Mouse (Mus musculus) kidney, embryonic 15.5 days (tissue): ENCODE measurements at regions not wholly inside any gene's neighbourhood (a gene's known extent, or its start where the extent isn't known, plus 50 kb on each side); places are given as distances from the start of the nearest gene placed in this dataset.

Source experiments
- ATAC-seq: fragments of 200-750 bp; cut with Nextera tagmentation; replicated peaks from 2 replicates; pipeline ENCODE4 v1.8.0; 2017; ENCODE audit warnings: moderate TSS enrichment; ENCODE audit not compliant: low FRiP score
- H3K27ac ChIP-seq: fragments of 300-500 bp; sonication (generic); 2 replicates; pipeline ENCODE4 v1.5.1; 2015; ENCODE audit warnings: mild to moderate bottlenecking, inconsistent platforms
- H3K27me3 ChIP-seq: fragments of 300-500 bp; sonication (generic); 2 replicates; pipeline ENCODE4 v1.6.1; 2015; ENCODE audit warnings: inconsistent platforms
- H3K36me3 ChIP-seq: fragments of 300-500 bp; sonication (generic); 2 replicates; pipeline ENCODE4 v1.6.1; 2015; ENCODE audit warnings: inconsistent platforms
- H3K4me1 ChIP-seq: fragments of 300-500 bp; sonication (generic); 2 replicates; pipeline ENCODE4 v1.6.1; 2015; ENCODE audit warnings: inconsistent platforms
- H3K4me2 ChIP-seq: fragments of 300-500 bp; sonication (generic); 2 replicates; pipeline ENCODE4 v1.6.1; 2015; ENCODE audit warnings: moderate library complexity, mild to moderate bottlenecking, inconsistent platforms
- H3K4me3 ChIP-seq: fragments of 300-500 bp; sonication (generic); replicated peaks from 2 replicates; pipeline ENCODE4 v1.5.1; 2015; ENCODE audit warnings: mild to moderate bottlenecking, inconsistent platforms
- H3K9ac ChIP-seq: fragments of 300-500 bp; sonication (generic); 2 replicates; pipeline ENCODE4 v1.6.1; 2015; ENCODE audit warnings: mild to moderate bottlenecking, inconsistent platforms
- H3K9me3 ChIP-seq: fragments of 300-500 bp; sonication (generic); replicated peaks from 2 replicates; pipeline ENCODE4 v1.6.1; 2016; ENCODE audit warnings: inconsistent platforms
- WGBS: fragments of 180-500 bp; shearing (Covaris S2); methylation state at CpG from one replicate; pipeline ENCODE4 v1.1.7; 2015; ENCODE audit warnings: mixed read lengths; 5-methylcytosine and 5-hydroxymethylcytosine counted together

GRCm38 (mm10) chr16:97686561-97686960, 75.6 kb upstream of the Tmprss2 start:
- Histone ChIP-seq H3K27ac (no peak overlapping the region), H3K4me2 (no peak overlapping the region), H3K36me3 (no peaks in the 10 kb centered on the region), H3K9me3 (no peaks in the 10 kb centered on the region), H3K4me3 (no peak overlapping the region), H3K4me1 (0 out of 2 replicates have a peak, but pooled peaks cover 2% of the 10 kb centered on the region), H3K9ac (no peak overlapping the region), H3K27me3 (no peaks in the 10 kb centered on the region)
- no peak for ATAC-seq
- 63% methylated on average over 4 of the region's 4 CpGs for whole genome bisulfite sequencing

- 63% methylated on average over 1 of the region's 1 CpGs for WGBS
- H3K4me1 ChIP-seq, result 0 out of 2 replicates have a peak, but pooled peaks cover 2% of the 10 kb centered on the region
- no peaks in the 10 kb centered on the region for H3K36me3 ChIP-seq
- H3K4me2 ChIP-seq, result no peak overlapping the region
- H3K9ac ChIP-seq, result no peak overlapping the region
- no peak overlapping the region for H3K27ac ChIP-seq
- no peaks in the 10 kb centered on the region for H3K9me3 ChIP-seq
- ATAC-seq, result no peak
- H3K4me3 ChIP-seq, result no peak overlapping the region
- H3K27me3 ChIP-seq, result no peaks in the 10 kb centered on the region
Observed at GRCm38 (mm10) chr16:97685603-97686285, 74.7 kb upstream of the Tmprss2 start.

- H3K4me3 ChIP-seq, result no peak overlapping the region
- 77% methylated on average over 6 of the region's 6 CpGs for WGBS
Observed at GRCm38 (mm10) chr16:97681191-97681590, 70.2 kb upstream of the Tmprss2 start.

GRCm38 (mm10) chr16:97679820-97680219, 68.8 kb upstream of the Tmprss2 start:
- no peaks in the 10 kb centered on the region for H3K36me3 ChIP-seq
- no peak overlapping the region for H3K27ac ChIP-seq
- no peak overlapping the region for H3K4me3 ChIP-seq
- no peak overlapping the region for H3K4me2 ChIP-seq
- H3K27me3 ChIP-seq, result no peaks in the 10 kb centered on the region
- H3K4me1 ChIP-seq, result no peaks in the 10 kb centered on the region
- H3K9ac ChIP-seq, result no peak overlapping the region
- 80% methylated on average over 1 of the region's 1 CpGs for WGBS
- no peaks in the 10 kb centered on the region for H3K9me3 ChIP-seq
- no peak for ATAC-seq

More at GRCm38 (mm10) chr16:97681191-97681590, 70.2 kb upstream of the Tmprss2 start:
- no peaks in the 10 kb centered on the region for H3K36me3 ChIP-seq
- 0 out of 2 replicates have a peak, but pooled peaks cover 2% of the 10 kb centered on the region for H3K4me1 ChIP-seq
- H3K4me2 ChIP-seq, result no peak overlapping the region
- no peak for ATAC-seq
- no peaks in the 10 kb centered on the region for H3K27me3 ChIP-seq
- no peak overlapping the region for H3K27ac ChIP-seq
- no peak overlapping the region for H3K9ac ChIP-seq
- H3K9me3 ChIP-seq, result no peaks in the 10 kb centered on the region

GRCm38 (mm10) chr16:97679252-97679651, 68.3 kb upstream of the Tmprss2 start:
- no peak for ATAC-seq
- WGBS, result 63% methylated on average over 2 of the region's 2 CpGs

GRCm38 (mm10) chr16:97677621-97678020, 66.6 kb upstream of the Tmprss2 start:
- Histone ChIP-seq H3K4me2 (no peak overlapping the region), H3K4me3 (no peak overlapping the region), H3K36me3 (no peaks in the 10 kb centered on the region), H3K27ac (no peak overlapping the region), H3K4me1 (no peaks in the 10 kb centered on the region), H3K9me3 (no peaks in the 10 kb centered on the region), H3K9ac (no peak overlapping the region), H3K27me3 (no peaks in the 10 kb centered on the region)
- ATAC-seq, result no peak
- 69% methylated on average over 2 of the region's 2 CpGs for WGBS

More at GRCm38 (mm10) chr16:97679252-97679651, 68.3 kb upstream of the Tmprss2 start:
- no peak overlapping the region for H3K4me3 ChIP-seq
- no peaks in the 10 kb centered on the region for H3K9me3 ChIP-seq
- H3K27ac ChIP-seq, result no peak overlapping the region
- H3K9ac ChIP-seq, result no peak overlapping the region
- H3K27me3 ChIP-seq, result no peaks in the 10 kb centered on the region
- H3K36me3 ChIP-seq, result no peaks in the 10 kb centered on the region
- no peak overlapping the region for H3K4me2 ChIP-seq
- no peaks in the 10 kb centered on the region for H3K4me1 ChIP-seq

- H3K27me3 ChIP-seq, result no peaks in the 10 kb centered on the region
- ATAC-seq, result no peak
- no peaks in the 10 kb centered on the region for H3K4me1 ChIP-seq
Observed at GRCm38 (mm10) chr16:97673576-97673975, 62.6 kb upstream of the Tmprss2 start.

GRCm38 (mm10) chr16:97670131-97671038, 59.4 kb upstream of the Tmprss2 start:
- H3K27ac ChIP-seq, result no peak overlapping the region
- H3K36me3 ChIP-seq, result no peaks in the 10 kb centered on the region
- 0 out of 2 replicates have a peak, but pooled peaks have one; percentile 10 for ATAC-seq
- H3K4me2 ChIP-seq, result no peak overlapping the region
- 66% methylated on average over 8 of the region's 8 CpGs for WGBS
- no peak overlapping the region for H3K4me3 ChIP-seq
- H3K9me3 ChIP-seq, result no peaks in the 10 kb centered on the region
- no peaks in the 10 kb centered on the region for H3K4me1 ChIP-seq
- H3K9ac ChIP-seq, result no peak overlapping the region
- no peaks in the 10 kb centered on the region for H3K27me3 ChIP-seq

More at GRCm38 (mm10) chr16:97673576-97673975, 62.6 kb upstream of the Tmprss2 start:
- H3K4me2 ChIP-seq, result no peak overlapping the region
- no peak overlapping the region for H3K27ac ChIP-seq
- H3K4me3 ChIP-seq, result no peak overlapping the region
- H3K36me3 ChIP-seq, result no peaks in the 10 kb centered on the region
- no peaks in the 10 kb centered on the region for H3K9me3 ChIP-seq
- WGBS, result 84% methylated on average over 2 of the region's 2 CpGs
- no peak overlapping the region for H3K9ac ChIP-seq

GRCm38 (mm10) chr16:97667536-97667935, 56.5 kb upstream of the Tmprss2 start:
- no peak overlapping the region for H3K27ac ChIP-seq
- no peaks in the 10 kb centered on the region for H3K4me1 ChIP-seq
- H3K9ac ChIP-seq, result no peak overlapping the region
- 19% methylated on average over 1 of the region's 1 CpGs for WGBS
- no peaks in the 10 kb centered on the region for H3K27me3 ChIP-seq
- H3K9me3 ChIP-seq, result no peaks in the 10 kb centered on the region
- no peaks in the 10 kb centered on the region for H3K36me3 ChIP-seq
- no peak overlapping the region for H3K4me2 ChIP-seq
- H3K4me3 ChIP-seq, result no peak overlapping the region
- ATAC-seq, result 0 out of 2 replicates have a peak, but pooled peaks have one; percentile 6

GRCm38 (mm10) chr16:97665518-97665917, 54.5 kb upstream of the Tmprss2 start:
- H3K4me1 ChIP-seq, result no peaks in the 10 kb centered on the region
- WGBS, result 52% methylated on average over 1 of the region's 1 CpGs
- no peak overlapping the region for H3K4me3 ChIP-seq
- no peaks in the 10 kb centered on the region for H3K9me3 ChIP-seq
- no peak overlapping the region for H3K4me2 ChIP-seq
- no peaks in the 10 kb centered on the region for H3K27me3 ChIP-seq
- no peak for ATAC-seq
- H3K36me3 ChIP-seq, result no peaks in the 10 kb centered on the region
- no peak overlapping the region for H3K9ac ChIP-seq
- no peak overlapping the region for H3K27ac ChIP-seq
